Mouse (Mus musculus): ENCODE data around the gene Tmem63c.

Tmem63c gene

DNA sequence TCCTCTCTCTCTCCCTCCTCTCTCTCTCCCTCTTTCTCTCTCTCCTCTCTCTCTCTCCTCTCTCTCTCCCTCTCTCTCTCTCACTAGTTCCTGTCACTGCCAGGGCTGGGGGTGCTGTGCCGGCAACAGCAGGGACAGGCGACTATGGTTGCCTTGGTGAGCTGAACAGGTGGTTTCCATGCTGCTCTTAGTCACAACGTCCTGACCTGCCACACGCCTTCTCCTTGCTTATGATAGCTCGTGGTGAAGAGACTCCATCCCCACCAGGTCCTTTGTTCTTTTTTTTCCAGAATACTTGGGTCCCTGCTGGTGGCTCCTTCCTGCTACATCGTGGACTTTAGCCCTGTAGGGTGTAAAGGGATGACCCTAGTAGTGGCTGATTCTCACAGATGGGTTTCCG is 18.9 kb upstream of the Tmem63c start:
- no peak for DNase-seq

DNA sequence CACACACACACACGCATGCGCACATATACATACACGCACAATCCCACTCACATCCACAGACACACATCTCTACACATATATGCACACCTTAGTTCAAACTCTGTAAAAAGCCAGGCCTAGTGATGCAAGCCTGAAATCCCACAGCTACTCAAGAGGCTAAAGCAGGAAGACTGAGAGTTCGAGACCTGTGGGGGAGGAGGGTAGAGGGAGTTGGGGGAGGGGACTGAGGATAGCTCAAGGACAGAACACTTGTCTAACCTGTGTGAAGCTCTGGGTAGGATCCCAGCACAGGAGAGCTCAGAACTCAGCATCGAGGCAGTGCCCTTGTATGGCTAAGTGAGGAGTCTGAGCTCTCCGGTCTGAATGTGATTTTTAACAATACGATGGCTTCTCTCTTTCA is 18.3 kb upstream of the Tmem63c start:
- no peak for DNase-seq

DNA sequence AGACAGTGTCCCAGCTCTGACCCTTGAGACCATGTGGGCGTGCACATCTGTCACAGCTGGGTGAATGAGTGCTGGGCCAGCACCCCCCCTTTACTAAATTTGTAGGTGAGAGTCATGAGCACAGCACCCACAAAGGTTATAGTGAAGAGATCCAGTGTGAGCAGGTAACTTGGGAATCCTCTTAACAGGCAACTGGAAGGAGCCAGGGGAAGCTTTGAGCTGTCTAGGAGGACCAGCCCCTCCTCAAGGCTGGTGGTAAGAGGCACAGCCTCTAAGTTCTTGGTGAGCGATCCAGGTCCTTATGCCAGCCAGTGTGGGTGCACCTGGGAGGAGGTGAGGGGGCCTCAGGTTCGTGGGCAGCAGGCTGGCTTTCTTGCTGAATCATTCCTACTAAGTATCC is 17.5 kb upstream of the Tmem63c start:
- no peak for DNase-seq

DNA sequence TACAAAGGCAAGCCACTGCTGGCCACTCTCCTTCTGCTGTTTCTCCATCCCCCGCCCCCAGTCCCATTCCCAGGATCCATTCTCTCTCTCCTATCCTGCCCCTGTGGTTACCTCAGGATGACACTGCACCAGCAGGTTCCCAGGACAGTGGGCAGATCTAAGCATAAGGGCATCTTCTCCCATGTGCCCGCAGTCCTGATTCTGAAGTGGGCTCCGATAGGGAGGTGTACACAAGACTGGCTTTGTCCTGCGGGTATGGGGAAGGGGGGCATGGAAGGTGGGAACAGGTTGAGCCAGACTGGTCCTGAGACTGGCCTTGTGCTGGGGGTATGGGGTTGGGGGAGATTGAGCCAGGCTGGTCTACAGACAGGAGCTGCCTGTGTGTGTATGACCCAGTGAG is 16.5 kb upstream of the Tmem63c start:
- no peak for DNase-seq

DNA sequence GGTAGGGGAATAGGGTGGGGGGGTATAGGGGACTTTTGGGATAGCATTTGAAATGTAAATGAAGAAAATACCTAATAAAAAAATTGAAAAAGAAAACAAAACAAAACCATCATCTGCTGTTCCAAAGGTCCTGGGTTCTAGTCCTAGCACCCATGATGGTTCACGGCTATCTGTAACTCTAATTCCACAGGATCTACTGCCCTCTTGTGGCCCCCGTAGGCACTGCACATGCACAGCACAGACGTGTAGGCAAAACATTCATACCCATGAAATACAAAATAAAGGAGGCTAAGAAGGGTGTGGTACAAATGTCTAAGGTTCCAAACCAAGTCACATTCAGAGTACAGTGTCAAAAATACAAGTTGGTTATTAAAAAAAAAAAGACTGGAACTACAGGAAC is 4.1 kb upstream of the Tmem63c start:
- peak; percentile 80 for DNase-seq

DNA sequence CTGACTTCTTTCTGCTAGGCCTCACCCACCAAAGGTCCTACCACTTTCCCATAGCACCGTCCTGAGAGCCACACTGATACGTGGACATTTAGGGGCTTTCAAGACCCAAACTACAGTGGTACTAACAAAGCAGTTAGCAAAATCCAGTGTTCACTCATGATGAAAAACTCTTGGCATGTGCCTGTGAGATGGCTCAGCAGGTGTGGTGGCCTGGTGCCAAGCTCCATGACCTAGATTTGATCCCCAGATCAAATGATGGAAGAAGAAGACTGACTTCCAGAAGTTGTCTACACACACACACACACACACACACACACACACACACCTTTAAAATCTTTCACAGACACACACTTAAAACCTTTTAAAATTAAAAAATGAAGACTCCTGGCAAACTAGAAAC is 2.4 kb upstream of the Tmem63c start:
- DNase-seq: peak; percentile 78

DNA sequence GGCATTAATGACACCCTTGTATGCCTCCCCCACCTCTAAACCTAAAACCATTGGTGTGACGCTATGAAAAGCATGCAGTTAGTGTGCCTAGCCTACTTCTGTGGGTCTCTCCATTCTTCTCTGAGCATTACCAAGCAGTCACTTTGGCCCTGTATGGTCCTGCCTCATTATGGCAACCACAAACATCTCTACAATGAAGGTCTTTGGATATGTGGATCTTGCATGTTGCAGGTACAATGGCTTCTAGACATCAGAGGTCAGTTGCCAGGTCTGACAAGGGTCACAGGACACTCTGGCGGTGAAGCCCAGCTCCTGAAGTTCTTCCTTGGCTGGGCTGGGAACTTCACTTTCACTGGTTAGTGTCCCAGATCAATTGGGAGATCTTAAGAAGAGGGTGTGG is 866 bp downstream of the Tmem63c start:
- no peak for DNase-seq

DNA sequence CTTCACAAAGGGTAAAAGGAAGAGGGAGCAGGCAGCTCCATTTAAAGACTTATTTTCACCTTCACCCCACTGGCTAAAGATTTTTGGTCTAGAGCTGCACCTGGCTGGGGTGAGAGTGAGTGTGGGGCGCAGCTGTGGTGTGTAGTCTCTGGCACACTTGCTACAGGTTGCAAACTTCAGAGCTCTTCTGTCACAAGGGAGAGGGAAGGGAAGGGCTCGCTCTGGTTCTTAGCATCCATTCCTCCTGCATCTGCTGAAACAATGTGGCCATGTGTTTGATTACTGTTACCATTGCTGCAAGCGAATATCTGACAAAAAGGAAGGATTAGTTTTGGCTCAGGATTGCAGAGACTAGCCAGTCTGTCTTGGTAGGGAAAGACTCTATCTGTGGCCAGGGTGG is 2.3 kb downstream of the Tmem63c start:
- no peak for DNase-seq

DNA sequence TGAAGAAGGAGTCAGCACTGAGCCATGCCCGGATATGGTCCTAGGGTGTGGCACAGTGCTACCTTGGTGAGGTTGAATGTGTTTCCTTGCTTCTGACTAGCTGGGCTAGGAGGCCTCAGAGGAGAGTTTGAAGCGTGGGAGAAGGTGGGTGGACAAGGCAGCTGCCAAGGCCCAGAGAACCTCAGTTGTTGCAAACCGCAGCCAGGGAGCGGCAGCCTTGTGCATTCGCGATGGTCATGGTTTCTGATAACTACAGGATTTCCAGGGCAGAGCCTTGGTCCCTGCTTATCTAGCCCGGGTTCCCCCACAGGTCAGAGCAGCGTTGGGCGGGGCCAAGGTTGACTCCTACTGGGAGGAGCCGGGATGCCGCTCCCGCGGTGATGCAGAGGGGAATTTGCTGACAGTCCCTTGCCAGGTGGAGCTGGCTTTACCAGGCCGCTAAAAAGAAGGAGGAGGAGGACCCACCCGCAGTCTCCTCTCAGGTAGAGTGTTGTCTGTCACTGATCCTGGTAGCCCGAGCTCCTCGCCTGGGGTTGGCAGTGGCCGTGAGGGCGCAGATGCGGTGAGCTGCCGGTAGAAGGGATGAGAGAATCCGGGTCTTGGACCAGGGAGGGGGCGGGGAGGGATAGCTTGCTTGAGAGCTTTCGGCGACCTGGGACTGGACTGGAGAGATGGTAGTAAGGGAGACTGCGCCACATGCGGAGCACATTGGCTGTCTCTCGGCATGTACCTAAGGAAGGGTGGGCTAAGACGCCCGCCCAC is 5.2 kb downstream of the Tmem63c start:
- DNase-seq: peak; percentile 90

DNA sequence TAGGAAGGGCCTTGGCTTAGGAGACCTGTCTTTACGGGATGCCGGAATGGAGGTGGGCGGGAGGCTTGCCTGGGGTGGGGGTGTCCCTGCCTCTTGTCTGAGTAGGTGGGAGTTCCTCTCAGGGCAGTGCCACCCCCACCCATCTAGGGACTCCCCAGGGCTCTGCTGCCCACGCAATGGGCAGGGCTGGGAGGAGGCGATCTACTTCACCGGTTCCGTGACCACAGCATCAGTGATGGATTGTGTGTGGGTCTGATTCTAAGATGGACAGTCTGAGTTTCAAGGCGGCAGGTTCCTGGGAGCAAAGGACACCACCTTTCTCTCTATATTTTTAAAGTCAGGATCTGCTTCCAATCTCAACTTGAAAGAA is 5.7 kb downstream of the Tmem63c start:
- peak; percentile 61 for DNase-seq

DNA sequence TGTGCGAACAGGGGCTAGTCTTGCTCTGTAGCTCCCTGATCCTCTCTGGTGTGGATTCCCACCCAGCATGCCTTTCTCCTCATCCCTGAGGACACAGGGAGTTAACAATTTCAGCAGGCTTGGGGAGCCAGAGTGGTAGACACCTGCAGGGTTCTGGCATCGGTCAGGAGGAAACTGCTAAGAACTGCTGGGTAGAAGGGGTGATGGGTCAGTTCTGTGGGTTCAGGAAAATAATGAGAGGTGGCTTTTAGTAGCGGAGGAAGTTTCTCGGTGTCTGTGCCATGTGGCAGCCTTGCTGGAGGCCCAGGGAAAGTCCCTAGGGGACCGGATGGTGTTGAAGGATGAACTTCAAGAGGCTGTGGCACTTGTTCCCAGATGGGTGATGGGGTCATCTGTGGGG is 6.3 kb downstream of the Tmem63c start:
- peak; percentile 59 for DNase-seq

DNA sequence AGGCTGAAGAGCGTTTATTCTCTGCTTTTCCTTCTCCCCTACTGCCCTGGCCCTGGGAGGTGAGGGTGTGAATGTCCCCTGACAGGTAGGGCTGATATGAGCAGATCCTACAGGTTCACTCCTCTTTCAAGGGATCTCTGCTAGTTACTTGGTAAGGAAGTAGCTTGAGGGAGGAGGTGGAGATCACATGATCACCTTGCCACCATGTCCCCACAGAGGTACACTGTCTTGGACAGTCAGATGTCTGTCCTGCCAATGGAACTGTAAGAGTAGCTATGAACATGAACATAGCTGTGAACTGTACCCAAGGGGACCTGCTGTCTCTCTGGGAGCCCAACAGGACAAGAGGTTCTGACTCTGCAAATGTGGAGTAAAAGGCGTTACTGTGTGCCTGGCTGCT is 6.9 kb downstream of the Tmem63c start:
- DNase-seq: peak; percentile 54

DNA sequence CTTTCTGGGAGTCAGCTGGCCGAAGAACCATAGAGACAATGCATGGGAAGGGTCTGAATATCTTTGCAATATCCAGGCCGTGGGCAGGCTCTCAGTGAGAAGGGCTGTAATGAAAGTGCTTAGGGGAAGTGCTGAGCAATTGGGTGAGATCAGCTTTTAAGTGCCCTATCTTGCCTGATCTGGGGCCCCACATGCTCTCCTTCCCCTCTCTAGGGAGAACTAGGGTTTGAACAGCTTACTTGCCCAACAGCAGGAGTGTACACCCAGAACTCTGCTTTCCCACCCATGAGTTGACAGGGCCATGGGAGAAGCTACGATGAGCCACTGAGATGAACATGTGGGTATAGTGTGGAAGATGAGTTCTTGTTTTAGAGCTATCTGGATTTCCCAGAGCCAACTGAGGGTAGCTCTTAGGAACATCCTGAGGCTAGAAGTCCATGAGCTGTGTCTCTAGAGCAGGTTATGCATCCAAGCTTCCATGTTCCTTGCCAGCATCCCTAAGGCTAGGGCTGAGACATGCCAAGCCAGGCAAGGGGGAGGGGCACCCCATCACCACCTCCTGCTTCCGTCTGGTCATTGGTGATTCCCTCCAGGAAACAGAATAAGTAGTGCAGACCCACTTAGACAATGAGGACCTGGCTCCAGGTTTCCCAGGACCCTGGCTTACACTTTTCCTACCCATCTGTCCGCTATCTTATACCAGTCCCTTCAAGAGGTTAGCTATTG is 8.3 kb downstream of the Tmem63c start:
- peak; percentile 91 for DNase-seq

DNA sequence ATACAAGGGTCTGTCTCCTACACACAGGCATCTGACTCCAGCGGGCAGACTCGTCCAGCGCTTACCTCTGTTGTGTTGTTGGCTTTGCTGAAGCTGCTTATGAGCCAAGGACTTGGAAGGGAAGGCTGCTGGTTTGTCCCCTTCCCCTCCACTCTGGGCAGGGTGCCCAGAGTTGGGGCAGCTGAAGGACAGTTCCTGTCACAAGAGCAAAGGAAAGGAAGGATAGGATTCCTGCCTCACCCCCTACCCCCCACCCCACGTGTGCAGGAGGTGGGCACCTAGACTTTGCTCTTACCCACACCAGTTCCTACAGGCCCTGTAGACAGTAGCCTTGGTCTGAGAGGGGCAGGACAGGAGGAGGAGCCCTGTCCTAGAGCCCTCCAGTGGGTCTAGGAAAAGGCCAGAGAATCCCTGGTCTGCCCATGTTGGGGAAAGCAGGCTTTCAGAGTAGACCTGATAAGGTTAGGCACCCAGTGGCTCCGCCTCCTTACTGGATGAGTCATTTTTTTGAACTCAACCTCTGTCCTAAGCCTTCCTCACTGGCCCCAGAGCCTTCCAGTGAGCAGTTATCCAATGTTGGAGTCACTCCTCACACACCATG is 10.1 kb downstream of the Tmem63c start:
- no peak for DNase-seq

DNA sequence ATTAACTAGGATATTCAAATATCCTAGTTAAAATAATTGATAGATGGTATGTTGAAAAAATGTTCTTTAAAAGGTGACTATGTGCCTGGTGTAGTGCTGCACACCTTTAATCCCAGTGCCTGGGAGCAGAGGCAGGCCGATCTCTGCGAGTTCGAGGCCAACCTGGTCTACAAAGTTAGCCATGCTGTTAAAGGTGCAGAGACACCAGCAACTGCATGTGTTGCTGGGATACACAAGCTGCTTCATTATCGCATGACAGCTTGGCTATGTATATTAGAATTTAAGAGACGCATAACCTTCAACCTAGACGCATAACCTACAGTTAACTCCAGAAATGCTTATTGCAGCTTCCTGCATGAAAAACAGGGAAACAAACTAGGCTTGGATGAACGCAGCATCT is 15.5 kb downstream of the Tmem63c start:
- DNase-seq: no peak

DNA sequence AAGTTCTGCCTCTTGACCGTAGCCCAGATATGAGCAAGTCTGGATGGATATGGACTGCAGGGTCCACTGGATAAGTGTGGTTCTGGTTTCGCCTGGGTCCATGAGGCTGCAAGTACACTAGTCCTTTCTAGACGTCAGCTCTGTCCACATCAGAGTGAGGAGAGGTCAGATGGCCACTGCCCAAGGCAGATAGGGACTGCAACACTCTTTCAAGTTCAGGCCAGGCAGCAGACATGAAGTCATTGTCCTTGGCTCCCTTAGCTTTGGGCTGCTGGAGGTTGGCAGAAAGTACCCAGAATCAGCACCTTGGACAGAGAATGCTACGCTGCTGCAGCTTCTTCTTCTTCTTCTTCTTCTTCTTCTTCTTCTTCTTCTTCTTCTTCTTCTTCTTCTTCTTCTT is 19.0 kb downstream of the Tmem63c start:
- peak; percentile 66 for DNase-seq

DNA sequence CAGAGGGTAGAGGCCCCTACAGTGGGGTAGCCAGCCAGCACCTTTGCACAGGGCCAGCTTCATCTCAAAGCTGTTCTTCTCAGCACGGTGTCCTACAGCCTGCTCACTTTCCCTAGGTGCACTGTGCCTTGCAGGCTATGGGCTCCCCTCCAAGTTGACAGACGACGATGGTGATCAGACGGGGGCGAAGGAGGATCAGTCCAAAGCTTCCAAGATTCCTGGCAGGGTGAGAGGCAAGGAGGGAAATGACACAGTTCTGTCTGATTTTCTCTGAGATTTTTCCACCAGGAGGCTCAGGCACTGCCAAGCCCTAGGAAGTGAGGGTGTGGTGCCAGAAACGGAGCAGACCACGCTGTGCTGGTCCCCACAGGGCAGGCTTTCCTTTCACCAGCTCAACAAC is 19.7 kb downstream of the Tmem63c start:
- DNase-seq: peak; percentile 99

DNA sequence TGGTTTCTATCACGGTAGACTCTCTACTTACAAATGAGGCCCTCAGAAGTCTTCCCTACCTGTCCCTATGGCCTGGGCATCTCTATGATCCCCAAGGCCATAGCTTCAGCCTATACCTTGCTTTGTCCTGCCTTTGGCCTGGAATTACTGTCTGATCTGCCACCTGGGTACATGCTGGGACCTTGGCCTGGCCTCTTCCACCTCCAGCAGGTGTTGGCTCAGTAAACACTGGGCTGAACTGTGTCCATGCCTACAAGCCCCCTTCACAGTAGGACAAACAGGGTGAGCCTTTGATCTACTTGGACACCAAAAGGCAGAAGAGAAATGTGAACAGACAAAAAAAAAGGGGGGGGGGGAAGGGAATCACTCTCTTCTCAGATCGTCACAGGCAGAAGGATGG is 21.3 kb downstream of the Tmem63c start:
- peak; percentile 90 for DNase-seq

DNA sequence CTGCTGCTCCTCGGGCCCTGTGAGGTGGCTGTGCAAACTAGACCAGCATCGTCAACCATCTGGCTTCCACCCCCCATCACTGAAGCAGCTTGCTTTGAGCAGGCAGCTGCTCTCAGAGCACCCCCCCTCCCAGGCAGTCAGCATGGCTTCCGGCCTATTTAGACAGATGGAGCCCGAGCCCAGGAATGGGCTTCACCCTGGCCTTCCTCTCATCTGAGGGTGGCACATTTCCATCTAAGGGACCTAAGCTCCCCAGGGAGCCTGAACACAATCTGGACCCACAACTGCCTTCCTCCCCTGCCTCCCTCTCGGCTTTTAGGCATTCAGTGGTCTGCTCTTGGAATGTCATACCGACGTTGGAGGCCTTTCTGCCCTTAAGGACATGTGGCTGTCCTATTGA is 22.1 kb downstream of the Tmem63c start:
- DNase-seq: peak; percentile 93

DNA sequence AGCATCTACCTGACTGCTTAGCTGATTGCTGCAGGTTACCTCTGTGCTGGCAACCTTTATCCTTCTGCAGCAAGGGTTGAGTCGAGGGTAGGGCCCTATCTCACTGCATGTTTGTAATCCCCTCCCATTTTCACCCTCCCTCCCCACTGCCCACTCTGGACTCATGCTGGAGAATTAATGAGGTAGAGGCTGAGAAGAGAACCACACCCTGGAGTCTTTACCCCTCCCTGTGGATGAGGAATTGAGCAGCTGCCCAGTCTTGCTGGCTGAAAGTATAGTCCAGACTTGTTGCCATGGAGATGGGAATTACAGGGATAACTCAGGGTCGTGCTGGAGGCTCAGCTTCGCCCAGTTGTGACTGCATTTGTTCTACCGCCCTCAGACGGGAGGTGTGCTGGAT is 23.6 kb downstream of the Tmem63c start:
- peak; percentile 66 for DNase-seq

DNA sequence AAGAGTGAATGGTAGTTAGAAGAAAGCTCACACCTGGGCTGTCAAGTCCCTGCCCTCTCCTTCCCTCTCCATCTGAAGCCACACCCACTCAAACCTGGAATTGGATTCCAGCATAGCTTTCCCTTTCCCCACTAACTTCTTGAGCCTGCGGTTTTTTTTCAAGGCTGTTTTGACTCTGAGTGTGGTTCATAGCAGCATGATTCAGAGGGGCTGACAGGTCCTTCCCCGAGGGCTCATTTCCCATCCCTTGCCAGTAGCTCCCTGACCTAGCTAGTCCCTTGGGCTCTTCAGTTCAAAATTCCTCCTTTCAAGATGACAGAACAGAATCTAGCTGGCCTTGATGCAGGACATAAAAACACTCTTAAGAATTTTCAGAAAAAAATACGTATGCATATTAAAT is 26.4 kb downstream of the Tmem63c start:
- DNase-seq: no peak

DNA sequence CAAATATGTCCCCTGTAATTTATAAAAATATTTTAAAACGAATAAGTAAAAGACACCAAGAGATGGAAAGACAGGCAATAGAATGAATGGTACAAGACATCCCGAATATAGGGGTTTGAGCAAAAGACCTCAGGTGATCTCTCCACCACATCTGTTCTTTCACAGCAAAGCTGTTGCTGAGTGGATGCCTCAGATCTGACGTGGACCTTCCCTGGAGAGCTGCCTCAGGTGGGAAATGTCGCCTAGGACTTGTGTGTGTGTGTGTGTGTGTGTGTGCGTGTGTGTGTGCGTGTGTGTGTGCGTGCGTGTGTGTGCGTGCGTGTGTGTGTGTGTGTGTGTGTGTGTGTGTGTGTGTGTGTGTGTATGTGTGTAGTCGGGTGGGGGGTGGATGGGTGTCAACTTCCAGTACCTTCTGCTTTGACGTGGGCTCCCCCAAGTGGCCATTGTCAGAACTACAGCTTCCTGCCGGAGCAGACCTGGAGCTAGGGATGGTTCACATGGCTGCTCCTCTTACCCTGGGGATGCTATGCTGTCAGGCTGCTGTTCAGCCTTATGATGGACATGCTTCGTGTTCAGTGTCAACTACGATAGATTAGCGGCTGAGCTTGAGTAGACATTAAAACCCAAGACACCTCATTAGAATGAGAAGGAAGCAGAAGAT is 31.7 kb downstream of the Tmem63c start:
- DNase-seq: peak; percentile 94

DNA sequence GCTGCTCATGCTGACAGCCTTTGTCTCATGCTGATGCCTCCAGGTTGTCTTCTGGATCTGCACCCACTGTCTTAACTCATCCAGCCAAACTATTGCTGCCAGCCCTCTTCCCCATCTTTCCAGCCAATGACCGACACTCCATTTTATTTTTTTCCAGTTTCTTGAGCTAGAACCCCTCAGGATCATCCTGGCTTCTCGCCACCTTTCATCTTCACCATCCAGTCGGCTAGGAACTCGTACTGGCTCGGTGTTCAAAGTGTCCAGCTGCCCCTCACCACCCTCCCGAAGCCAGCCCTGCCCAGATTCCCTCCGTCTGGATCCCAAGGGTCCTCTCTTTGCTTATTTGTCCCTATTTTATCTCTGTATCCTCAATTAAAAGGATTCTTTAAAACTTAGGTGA is 33.7 kb downstream of the Tmem63c start:
- DNase-seq: no peak

DNA sequence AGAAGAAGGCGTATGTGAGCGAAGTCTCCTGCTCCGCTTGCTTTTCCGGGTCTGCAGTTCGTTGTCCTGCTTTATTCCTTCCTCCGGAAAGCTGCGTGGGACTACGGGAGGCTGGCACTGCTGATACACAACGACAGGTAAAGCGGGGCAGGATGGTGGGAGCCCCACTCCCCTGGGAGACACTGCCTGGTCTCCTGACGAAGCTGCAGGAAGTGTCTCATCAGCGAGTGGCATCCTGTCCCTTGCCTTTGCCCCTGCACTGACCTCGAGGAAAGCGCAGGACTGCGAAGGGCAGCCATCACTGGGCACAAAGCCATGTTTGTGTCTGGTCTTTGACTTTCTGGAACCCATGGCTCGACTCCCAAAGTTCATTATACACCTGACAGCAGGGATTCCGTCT is 35.9 kb downstream of the Tmem63c start:
- no peak for DNase-seq

Measured in cerebellum, adult 9-10 months (tissue).